Mouse (Mus musculus) myocyte (in vitro differentiated cells): ENCODE measurements around the gene Cul9. TPM values are rescaled to one million over a fixed set of nuclear protein-coding genes. Genes with fewer than 3 reads are reported as not detected.

Source experiments
- H3K27me3 ChIP-seq: one replicate; pipeline ENCODE4 v1.6.1; 2011; ENCODE audit not compliant: control insufficient read depth, insufficient read depth, insufficient read length
- H3K36me3 ChIP-seq: one replicate; pipeline ENCODE4 v1.6.1; 2011; ENCODE audit not compliant: control insufficient read depth, insufficient read depth
- H3K4me2 ChIP-seq: one replicate; pipeline ENCODE4 v1.6.1; 2011; ENCODE audit warnings: low read depth, control low read depth
- H3K4me3 ChIP-seq: one replicate; pipeline ENCODE4 v1.5.1; 2011; ENCODE audit warnings: mild to moderate bottlenecking, control low read depth, moderate library complexity
- H3K79me2 ChIP-seq: one replicate; pipeline ENCODE4 v1.6.1; 2011; ENCODE audit not compliant: control insufficient read depth, insufficient read depth
- H3ac ChIP-seq: one replicate; pipeline ENCODE4 v1.6.1; 2011; ENCODE audit not compliant: control insufficient read depth, insufficient read length
- CEBPB ChIP-seq: IDR thresholded peaks from 2 replicates; pipeline ENCODE4 v1.6.1; 2011; ENCODE audit warnings: mild to moderate bottlenecking, moderate library complexity; ENCODE audit not compliant: poor library complexity, insufficient read depth, severe bottlenecking
- E2F4 ChIP-seq: IDR thresholded peaks from one replicate; pipeline ENCODE4 v1.6.1; 2011; ENCODE audit warnings: mild to moderate bottlenecking, control low read depth, moderate library complexity; ENCODE audit not compliant: insufficient read depth
- MAX ChIP-seq: IDR thresholded peaks from one replicate; pipeline ENCODE4 v1.6.1; 2011; ENCODE audit warnings: low read depth, mild to moderate bottlenecking, control low read depth
- MYOD1 ChIP-seq, 3 experiments: IDR thresholded peaks; one replicate each; pipeline ENCODE4 v1.6.1; 2011; ENCODE audit warnings: control low read depth in 2 of 3, low read depth in 2 of 3, mild to moderate bottlenecking in 2 of 3, moderate library complexity in 1 of 3; ENCODE audit not compliant: insufficient read length in 2 of 3, control insufficient read depth in 1 of 3
- MYOG ChIP-seq, 3 experiments: IDR thresholded peaks; one replicate each; pipeline ENCODE4 v1.6.1; 2011; ENCODE audit warnings: control low read depth in 2 of 3, low read depth in 2 of 3, mild to moderate bottlenecking in 2 of 3; ENCODE audit not compliant: insufficient read length in 2 of 3, control insufficient read depth in 1 of 3, insufficient read depth in 1 of 3
- POLR2A ChIP-seq: IDR thresholded peaks from one replicate; pipeline ENCODE4 v1.6.1; 2011; ENCODE audit warnings: low read depth, mild to moderate bottlenecking, control low read depth, moderate library complexity; ENCODE audit not compliant: insufficient read length
- POLR2AphosphoS2 ChIP-seq: IDR thresholded peaks from one replicate; pipeline ENCODE4 v1.6.1; 2011; ENCODE audit warnings: low read depth, control low read depth; ENCODE audit not compliant: insufficient read length
- REST ChIP-seq: IDR thresholded peaks from one replicate; pipeline ENCODE4 v1.6.1; 2011; ENCODE audit warnings: mild to moderate bottlenecking, control low read depth, moderate library complexity; ENCODE audit not compliant: insufficient read depth, insufficient read length
- SRF ChIP-seq: IDR thresholded peaks from one replicate; pipeline ENCODE4 v1.6.1; 2011; ENCODE audit warnings: low read depth; ENCODE audit not compliant: control insufficient read depth, insufficient read length
- TCF12 ChIP-seq: IDR thresholded peaks from one replicate; pipeline ENCODE4 v1.6.1; 2011; ENCODE audit warnings: mild to moderate bottlenecking, control low read depth; ENCODE audit not compliant: poor library complexity, insufficient read depth, severe bottlenecking
- TCF3 ChIP-seq: IDR thresholded peaks from one replicate; pipeline ENCODE4 v1.6.1; 2011; ENCODE audit warnings: low read depth, control low read depth; ENCODE audit not compliant: insufficient read length
- USF1 ChIP-seq: IDR thresholded peaks from one replicate; pipeline ENCODE4 v1.6.1; 2011; ENCODE audit warnings: low read depth, mild to moderate bottlenecking, control low read depth, moderate library complexity
- polyA plus RNA-seq: library from polyadenylated mRNA; unstranded; fragments of >200 nt; fragmentation: generic; extraction: Trizol; gene quantifications from one replicate; pipeline ENCODE4 v1.2.1, GENCODE M21; 2012; ENCODE audit warnings: missing spikeins

The Cul9 gene
- polyA plus RNA-seq, 1 experiment: 0.43 TPM

DNA sequence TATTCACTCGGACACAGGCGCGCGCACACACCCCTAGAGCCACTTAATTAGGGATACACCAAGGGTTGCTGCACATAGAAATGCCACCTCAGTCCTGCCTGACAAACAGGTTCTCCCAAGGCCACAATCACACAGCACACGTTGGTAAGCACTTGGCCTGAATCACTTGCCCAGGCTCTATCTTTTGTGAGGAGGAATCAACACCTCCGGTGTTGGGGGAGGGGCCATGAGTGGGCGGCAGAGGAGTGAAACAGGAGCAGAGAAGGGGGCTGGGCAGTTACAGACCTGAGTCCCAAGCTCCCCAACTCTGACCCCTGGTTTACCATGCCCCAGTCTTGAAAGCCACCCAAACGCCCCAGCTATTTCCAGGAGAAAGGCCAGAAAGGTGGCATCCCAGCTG is 807 bp upstream of the Cul9 start:
- TF ChIP-seq SRF (no peak), E2F4 (no peak), USF1 (no peak), MYOD1 (IDR thresholded peaks at IDR 0.05; ENCODE audit: control insufficient read depth in 1 of 3, insufficient read length in 2 of 3, low read depth in 2 of 3) (no peak), POLR2AphosphoS2 (no peak), MYOG (IDR thresholded peaks at IDR 0.05; ENCODE audit: control insufficient read depth in 1 of 3, insufficient read depth in 1 of 3, insufficient read length in 2 of 3, low read depth in 2 of 3) (no peak), TCF3 (no peak), CEBPB (no peak), REST (no peak), MAX (no peak), TCF12 (no peak), POLR2A (no peak)
- Histone ChIP-seq H3K27me3 (no peaks in the 10 kb centered on the region), H3K36me3 (peaks cover 7% of the 10 kb centered on the region), H3K79me2 (peaks cover 19% of the 10 kb centered on the region), H3K4me2 (no peak overlapping the region), H3K4me3 (no peak overlapping the region), H3ac (no peak overlapping the region)

DNA sequence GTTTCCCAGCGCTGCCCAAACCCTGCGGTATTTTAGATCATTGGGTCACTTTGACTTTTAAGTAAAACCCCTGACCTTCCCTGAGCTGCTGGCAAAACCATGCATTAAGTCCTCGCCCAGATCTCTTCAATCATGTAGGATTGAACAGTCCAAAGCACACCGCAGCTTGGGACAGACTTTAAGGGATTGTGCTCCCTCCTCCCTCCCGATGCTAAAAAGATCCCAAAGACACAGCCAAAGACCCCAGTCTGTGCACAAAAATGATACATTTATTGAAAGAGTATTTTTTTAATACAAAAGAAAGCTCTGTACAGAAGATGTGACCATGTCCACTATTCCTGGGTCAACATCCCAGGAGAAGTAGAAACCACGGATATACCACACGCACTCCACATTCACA is 403 bp upstream of the Cul9 start:
- no peak for TF ChIP-seq MYOG (IDR thresholded peaks at IDR 0.05; ENCODE audit: control insufficient read depth in 1 of 3, insufficient read depth in 1 of 3, insufficient read length in 2 of 3, low read depth in 2 of 3)
- TF ChIP-seq MYOD1 (IDR thresholded peaks at IDR 0.05; ENCODE audit: control insufficient read depth in 1 of 3, insufficient read length in 2 of 3, low read depth in 2 of 3): no peak
- no peak for TF ChIP-seq POLR2A
- TF ChIP-seq E2F4: no peak
- no peak for TF ChIP-seq MAX
- TF ChIP-seq SRF: no peak
- no peak for TF ChIP-seq USF1
- TF ChIP-seq POLR2AphosphoS2: no peak
- TF ChIP-seq CEBPB: no peak
- no peak for TF ChIP-seq TCF12
- no peak for TF ChIP-seq TCF3
- no peak overlapping the region for H3ac ChIP-seq
- no peaks in the 10 kb centered on the region for H3K27me3 ChIP-seq
- no peak overlapping the region for H3K4me3 ChIP-seq
- peaks cover 7% of the 10 kb centered on the region for H3K36me3 ChIP-seq
- H3K4me2 ChIP-seq: no peak overlapping the region
- peaks cover 15% of the 10 kb centered on the region for H3K79me2 ChIP-seq

DNA sequence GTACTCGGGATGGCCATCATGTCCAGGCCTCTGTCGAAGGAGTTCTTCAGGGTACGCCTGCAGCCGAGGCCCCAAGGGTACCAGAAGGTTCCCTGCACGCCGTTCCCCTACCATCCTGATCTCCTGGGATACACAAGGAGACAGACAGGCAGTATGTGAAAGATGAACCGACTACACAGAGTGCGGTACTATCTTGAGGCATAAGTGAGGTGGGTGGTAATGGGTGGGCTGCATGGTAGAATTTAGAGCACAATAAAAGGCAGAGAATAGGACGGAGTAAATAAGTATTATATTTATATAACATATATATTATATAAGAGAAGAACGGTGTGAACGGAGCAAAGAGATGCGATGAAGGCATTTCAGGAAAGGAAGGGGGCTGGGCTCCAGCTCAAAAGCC is 2.5 kb downstream of the Cul9 start:
- Histone ChIP-seq H3ac (no peak overlapping the region), H3K79me2 (no peaks in the 10 kb centered on the region), H3K36me3 (peaks cover 3% of the 10 kb centered on the region), H3K4me2 (no peak overlapping the region), H3K4me3 (no peak overlapping the region), H3K27me3 (no peaks in the 10 kb centered on the region)
- TF ChIP-seq POLR2AphosphoS2 (no peak), MYOD1 (IDR thresholded peaks at IDR 0.05; ENCODE audit: control insufficient read depth in 1 of 3, insufficient read length in 2 of 3, low read depth in 2 of 3) (no peak), MAX (no peak), SRF (no peak), CEBPB (no peak), TCF3 (no peak), E2F4 (no peak), POLR2A (no peak), USF1 (no peak), MYOG (IDR thresholded peaks at IDR 0.05; ENCODE audit: control insufficient read depth in 1 of 3, insufficient read depth in 1 of 3, insufficient read length in 2 of 3, low read depth in 2 of 3) (no peak), REST (no peak), TCF12 (no peak)

GRCm38 (mm10) chr17:46525579-46526307 is 20.4 kb downstream of the Cul9 start:
- H3K36me3 ChIP-seq: no peaks in the 10 kb centered on the region
- no peak overlapping the region for H3K4me3 ChIP-seq
- no peak overlapping the region for H3ac ChIP-seq
- no peaks in the 10 kb centered on the region for H3K79me2 ChIP-seq
- no peak overlapping the region for H3K4me2 ChIP-seq
- H3K27me3 ChIP-seq: peaks cover 24% of the 10 kb centered on the region
- TF ChIP-seq MYOD1 (IDR thresholded peaks at IDR 0.05; ENCODE audit: control insufficient read depth in 1 of 3, insufficient read length in 2 of 3, low read depth in 2 of 3): no peak
- TF ChIP-seq MYOG (IDR thresholded peaks at IDR 0.05; ENCODE audit: control insufficient read depth in 1 of 3, insufficient read depth in 1 of 3, insufficient read length in 2 of 3, low read depth in 2 of 3): no peak
- TF ChIP-seq E2F4: no peak
- TF ChIP-seq REST: no peak
- no peak for TF ChIP-seq TCF3
- TF ChIP-seq TCF12: no peak
- TF ChIP-seq CEBPB: no peak
- TF ChIP-seq SRF: no peak
- TF ChIP-seq POLR2A: no peak
